Mouse (Mus musculus): Measurements from ENCODE around the gene Slc17a7.

Slc17a7 gene

DNA sequence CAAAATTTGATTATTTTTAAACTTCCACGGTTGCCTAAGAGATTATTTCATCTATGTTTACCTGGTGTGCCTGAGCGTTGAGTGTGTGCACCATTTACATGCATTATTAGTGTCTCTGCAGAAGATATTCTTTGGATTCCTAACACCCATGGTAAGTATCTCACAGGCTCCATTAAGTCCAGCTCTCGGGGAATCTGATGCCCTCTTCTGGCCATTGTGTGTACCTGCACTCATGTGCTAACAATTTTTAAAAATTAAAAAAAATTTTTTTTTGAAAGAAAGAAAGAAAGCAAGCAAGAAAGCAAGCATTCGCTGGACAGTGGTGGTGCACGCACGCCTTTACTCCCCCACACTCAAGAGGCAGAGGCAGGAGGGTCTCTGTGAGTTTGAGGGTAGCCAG is 44.5 kb downstream of the Slc17a7 start:
- no peak for DNase-seq

DNA sequence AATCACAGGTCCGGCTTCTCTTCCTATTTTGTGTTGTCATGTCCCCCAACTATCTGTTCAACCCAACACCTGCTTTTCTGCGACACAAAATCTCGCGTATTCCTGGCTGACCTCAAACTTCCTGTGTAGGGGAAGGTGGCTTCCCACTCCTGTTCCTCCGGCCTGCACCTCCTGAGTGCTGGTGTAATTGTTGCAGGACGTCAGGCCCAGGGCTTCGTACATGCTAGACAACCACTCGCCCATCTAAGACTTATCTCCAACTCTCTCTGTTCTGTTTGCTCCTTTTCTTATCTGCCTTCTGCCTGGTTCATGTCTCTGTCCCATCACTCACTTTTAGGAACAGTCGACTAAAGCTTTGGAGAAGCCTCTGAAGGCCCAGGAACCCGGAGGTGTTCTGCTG is 47.3 kb downstream of the Slc17a7 start:
- no peak for DNase-seq

DNA sequence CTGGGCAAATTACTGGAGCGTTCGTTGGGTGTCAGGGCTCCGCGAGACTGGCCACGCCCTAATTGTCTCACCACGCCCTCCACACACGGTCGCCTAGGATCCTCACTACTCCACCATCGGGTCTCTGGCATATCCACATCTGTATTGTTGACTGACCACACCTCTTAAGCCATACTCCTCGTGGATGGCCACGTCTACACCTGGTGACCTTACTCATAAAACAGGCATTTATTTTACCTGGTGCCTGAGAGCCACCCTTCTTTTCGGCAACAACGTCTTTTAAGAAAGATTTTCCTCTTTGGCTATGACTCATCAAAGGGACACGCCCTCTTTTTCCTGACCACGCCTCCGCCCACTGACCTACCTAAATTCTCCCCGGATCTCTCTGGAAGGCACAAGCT is 48.1 kb downstream of the Slc17a7 start, which contains the start of gene Dkkl1:
Dkkl1 (minus strand) TSS at position 297 of the 401 bp plus-strand sequence.
- DNase-seq: no peak

DNA sequence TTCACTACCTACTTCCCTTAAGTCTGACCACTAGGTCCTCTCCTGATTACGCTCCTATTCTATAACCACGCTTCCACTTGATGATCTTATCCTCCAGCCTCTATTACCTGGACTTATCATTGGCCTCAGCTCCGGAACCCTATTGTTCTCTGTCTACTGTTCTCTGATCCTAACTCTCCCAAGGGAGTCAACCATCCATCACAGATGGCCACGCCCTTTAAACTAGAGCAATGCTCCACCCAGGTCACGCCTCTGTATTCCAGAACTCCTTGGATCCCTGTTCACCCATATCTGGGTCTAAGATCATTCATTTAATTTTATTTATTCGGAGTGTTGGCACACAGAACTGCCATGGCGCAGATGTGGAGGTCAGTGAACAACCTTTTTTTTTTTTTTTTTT is 48.6 kb downstream of the Slc17a7 start:
- no peak for DNase-seq

DNA sequence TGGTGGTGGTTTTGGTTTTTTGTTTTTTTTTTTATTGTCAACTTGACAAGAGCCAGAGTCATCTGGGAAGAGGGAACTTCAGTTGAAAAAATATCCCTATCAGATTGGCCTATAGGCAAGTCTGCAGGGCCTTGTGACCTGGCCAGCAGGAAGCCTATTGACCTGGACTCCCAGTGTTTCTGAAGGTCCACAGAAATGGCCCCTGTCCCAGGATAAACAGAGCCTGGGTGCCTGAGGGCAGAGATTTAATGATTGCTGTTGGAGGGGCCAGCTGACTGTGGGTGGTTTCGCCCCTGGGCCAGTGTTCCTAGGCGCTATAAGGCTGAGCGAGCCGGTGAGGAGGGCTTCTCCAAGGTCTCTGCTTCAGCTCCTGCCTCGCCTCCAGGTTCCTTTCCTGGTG is 50.0 kb downstream of the Slc17a7 start:
- no peak for DNase-seq

DNA sequence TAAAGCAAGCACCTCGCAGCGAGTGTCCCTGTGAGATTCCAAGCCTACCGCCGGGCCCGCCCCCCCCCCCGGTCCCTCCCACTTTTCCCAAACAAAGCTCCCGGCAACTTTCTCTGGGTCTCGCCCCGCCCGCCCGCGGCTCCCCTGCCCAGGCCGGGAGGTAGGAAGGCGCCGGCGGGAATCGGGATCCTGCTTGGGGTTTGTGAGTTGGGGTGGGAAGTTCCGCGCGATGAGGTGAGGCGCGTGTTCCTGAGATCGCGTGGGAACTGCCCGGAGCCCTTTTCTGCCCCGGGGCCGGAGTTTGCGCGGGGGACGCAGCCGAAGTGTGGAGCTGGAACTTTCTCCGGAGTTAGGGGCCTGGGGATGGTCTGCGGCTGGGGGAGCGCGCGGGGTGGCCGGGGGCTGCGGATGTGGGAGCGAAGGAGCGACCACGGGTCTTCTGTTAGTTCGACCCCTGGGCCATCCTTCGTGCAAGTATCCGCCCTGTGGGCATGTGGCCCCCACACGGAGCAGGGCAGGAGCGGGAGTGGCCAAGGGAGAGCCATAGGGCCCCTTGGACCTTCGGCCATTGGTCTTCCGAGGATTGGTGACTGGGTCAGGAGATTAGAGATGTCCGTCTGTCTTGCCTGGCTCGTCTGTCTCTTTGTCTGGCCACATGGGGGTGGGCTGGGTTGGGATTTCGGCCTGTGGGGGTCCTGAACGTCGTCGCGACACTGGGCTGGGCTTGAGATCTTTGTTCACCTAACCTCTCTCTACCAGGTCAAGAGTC is 52.1 kb downstream of the Slc17a7 start, which contains the start of gene Tead2:
Tead2 (plus strand) TSS at position 81 of the 769 bp plus-strand sequence.
- DNase-seq: peak; percentile 62

DNA sequence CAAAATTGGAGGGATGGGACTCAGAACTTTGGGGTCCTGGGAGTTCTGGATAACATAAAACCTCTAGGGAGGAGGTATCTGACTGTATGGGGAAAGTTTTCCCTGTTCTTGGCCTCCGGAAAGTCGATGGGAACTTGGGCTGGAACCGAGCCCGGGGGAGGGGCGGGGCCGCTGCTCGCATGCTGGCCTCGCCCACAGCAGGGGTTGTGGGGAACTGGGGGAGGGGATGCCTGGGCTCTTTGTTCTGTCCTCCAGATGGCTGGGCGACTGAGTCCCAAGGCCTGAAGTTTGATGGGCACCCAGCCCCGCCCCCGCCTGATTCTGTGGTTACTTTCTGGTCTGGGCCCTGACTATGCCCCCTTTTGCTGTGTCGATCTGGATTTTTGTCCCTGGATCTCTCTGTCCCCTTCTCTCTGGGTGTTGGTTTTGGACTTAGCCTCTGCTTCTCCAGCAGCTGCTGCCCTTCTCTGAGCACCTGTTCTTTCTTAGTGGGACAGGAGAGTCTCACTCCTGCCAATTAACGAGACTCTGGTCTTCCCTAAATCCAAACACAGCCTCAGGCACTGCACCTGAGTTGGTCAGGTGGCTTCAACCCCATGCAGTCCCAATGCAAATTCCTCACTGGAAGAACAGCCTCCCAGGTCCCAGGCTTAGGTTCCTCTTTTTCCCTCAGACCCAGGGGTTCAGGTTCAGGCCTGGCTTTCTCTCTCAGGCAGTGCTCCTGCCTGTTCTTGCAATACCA is 52.9 kb downstream of the Slc17a7 start:
- peak; percentile 76 for DNase-seq

DNA sequence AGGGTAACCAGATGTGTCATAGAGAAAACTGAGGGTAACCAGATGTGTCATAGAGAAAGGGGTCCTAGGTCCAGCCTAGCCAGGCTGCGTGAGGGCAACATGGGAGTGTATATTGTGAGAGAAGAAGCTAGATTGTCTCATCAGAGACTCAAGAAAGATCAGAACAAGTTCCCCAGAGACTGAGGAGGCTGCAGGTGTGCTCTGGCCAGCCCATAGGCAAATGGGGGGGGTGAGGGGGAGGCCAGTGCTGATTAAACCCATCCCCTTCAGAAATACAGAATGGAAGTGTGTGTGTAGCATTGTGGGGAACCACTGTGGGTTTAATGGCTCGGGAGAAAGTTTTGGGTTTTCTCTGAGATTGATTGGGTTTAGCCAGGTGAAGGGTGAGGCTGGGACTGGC is 57.9 kb downstream of the Slc17a7 start:
- no peak for DNase-seq

DNA sequence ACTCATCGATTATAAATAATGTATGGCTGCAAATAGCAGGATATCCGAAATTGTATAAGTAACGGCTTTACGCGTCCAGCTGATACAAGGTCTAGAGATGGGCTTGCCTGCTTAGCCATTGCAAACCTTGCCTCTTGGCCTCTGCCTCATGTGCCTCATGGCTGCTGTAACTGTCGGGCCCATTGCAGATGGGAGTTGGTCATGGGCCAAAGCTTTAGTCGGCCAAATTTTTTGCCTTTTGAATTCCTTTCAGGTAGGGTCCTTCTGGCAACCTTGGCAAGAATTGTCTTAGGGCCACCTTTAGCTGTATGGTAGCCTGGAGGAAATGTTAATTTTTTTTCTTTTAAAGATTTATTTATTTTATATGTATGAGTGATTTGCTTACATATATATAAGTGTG is 61.1 kb downstream of the Slc17a7 start:
- no peak for DNase-seq
